Mouse (Mus musculus): ENCODE measurements around the gene Chst15. TPM values are rescaled to one million over a fixed set of nuclear protein-coding genes. Genes with fewer than 3 reads are reported as not detected.
A peak's percentile ranks its signal among the peaks of the same experiment; 100 is the strongest.

Gene Chst15
- total RNA-seq, 4 experiments from 2014 or later = 1.4 to 2.6 (median 1.8) TPM

GRCm38 (mm10) chr7:132336781-132337180 is 19.8 kb upstream of the Chst15 start:
- DNase-seq (ENCODE audit: low spot score in 2 of 2) = no peak

- DNase-seq (ENCODE audit: low spot score in 2 of 2) = no peak
These were observed 18.3 kb upstream of the Chst15 start for GRCm38 (mm10) chr7:132335367-132335766.

GRCm38 (mm10) chr7:132333078-132333477 is 16.1 kb upstream of the Chst15 start:
- DNase-seq (ENCODE audit: low spot score in 2 of 2) = no peak

GRCm38 (mm10) chr7:132332176-132332575 is 15.1 kb upstream of the Chst15 start:
- no peak for DNase-seq (ENCODE audit: low spot score in 2 of 2)

GRCm38 (mm10) chr7:132330179-132330578 is 13.2 kb upstream of the Chst15 start:
- DNase-seq (ENCODE audit: low spot score in 2 of 2) = no peak

- DNase-seq (ENCODE audit: low spot score in 2 of 2) = no peak
These were observed 11.6 kb upstream of the Chst15 start for GRCm38 (mm10) chr7:132328648-132329047.

GRCm38 (mm10) chr7:132325549-132326331 is 8.7 kb upstream of the Chst15 start:
- DNase-seq (ENCODE audit: low spot score in 2 of 2) = peak; percentile 17 to 22

GRCm38 (mm10) chr7:132323430-132323829 is 6.4 kb upstream of the Chst15 start:
- DNase-seq (ENCODE audit: low spot score in 2 of 2) = no peak

- DNase-seq (ENCODE audit: low spot score in 2 of 2) = no peak
These were observed 4.4 kb upstream of the Chst15 start for GRCm38 (mm10) chr7:132321392-132321958.

- peak; percentile 28 to 32 for DNase-seq (ENCODE audit: low spot score in 2 of 2)
These were observed 660 bp downstream of the Chst15 start for GRCm38 (mm10) chr7:132316101-132317035.

- DNase-seq (ENCODE audit: low spot score in 2 of 2) = peak; percentile 41 to 42
These were observed 1.6 kb downstream of the Chst15 start for GRCm38 (mm10) chr7:132315149-132316091.

- DNase-seq (ENCODE audit: low spot score in 2 of 2) = no peak
These were observed 4.6 kb downstream of the Chst15 start for GRCm38 (mm10) chr7:132312396-132312795.

GRCm38 (mm10) chr7:132308537-132309191 is 8.4 kb downstream of the Chst15 start:
- no peak for DNase-seq (ENCODE audit: low spot score in 2 of 2)

- no peak for DNase-seq (ENCODE audit: low spot score in 2 of 2)
These were observed 9.2 kb downstream of the Chst15 start for GRCm38 (mm10) chr7:132307722-132308271.

GRCm38 (mm10) chr7:132306671-132307412 is 10.2 kb downstream of the Chst15 start:
- no peak for DNase-seq (ENCODE audit: low spot score in 2 of 2)

GRCm38 (mm10) chr7:132305492-132306375 is 11.3 kb downstream of the Chst15 start:
- no peak for DNase-seq (ENCODE audit: low spot score in 2 of 2)

GRCm38 (mm10) chr7:132304424-132305085 is 12.5 kb downstream of the Chst15 start:
- DNase-seq (ENCODE audit: low spot score in 2 of 2) = no peak

- no peak for DNase-seq (ENCODE audit: low spot score in 2 of 2)
These were observed 13.0 kb downstream of the Chst15 start for GRCm38 (mm10) chr7:132303988-132304387.

Data from gastrocnemius, adult 8-10 months (tissue).